In the genomic region with DNA sequence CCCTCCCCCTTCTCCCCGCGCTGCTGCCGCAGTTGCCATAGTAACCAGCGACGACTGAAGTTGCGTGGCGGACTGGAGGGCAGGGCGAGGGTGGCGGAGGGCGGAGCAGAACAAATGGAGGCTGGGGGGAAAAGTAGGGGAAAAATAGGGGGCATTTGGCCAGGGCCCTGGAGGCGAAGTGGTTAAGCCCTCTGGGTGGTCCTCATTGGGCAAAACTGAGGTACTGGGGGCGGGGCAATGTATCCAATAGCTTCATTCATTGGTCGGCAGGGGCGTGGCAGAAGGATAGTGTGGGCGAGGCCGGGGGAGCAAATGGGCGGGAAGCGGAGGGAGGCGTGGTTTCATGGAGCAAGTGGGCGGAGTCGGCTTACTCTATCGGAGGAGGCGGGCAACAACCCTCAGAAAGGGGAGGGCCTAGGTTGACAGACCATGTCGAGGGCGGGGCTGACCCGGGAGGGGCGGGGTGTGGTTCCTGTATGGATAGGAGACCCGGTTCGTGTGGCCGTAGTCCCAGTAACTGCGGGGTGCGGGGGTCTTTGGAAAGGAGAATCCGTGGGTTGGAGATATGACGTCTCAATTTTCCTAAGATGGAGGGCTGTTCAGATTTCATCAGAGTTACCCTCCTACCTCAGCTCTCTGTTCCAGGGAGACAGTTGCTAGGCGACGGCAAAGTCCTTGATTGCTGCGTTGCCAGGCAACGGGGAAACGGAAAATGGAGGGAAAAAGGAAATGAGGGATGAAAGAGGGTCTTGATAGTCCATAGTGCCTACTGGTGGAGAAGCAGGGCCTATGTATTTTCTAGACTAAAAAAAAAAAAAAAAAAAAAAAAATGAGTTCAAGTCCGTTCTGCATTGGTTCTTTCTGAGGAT, we compare ENCODE assay signal across 8 mouse cellular contexts. TPM values are rescaled to one million over a fixed set of nuclear protein-coding genes. Genes with fewer than 3 reads are reported as not detected.
A peak's percentile ranks its signal among the peaks of the same experiment; 100 is the strongest.
DNase-seq lines count a peak whose midpoint lies in the region; ATAC-seq and TF ChIP-seq lines count a peak whose summit lies in the region.

No protein-coding gene starts in this region.

- H3K27ac ChIP-seq in ES-E14 (ENCODE audit: insufficient read depth, low read depth, low read length, poor library complexity, severe bottlenecking): no peak overlapping the region
- peak overlapping the region; percentile 96 for H3K27ac ChIP-seq in forebrain, embryonic 15.5 days (replicated peaks)
- H3K27ac ChIP-seq in layer of hippocampus, adult 2 months: peak overlapping the region; percentile 96
- peak overlapping the region; percentile 67; the same call in 1 of the 2 replicates for H3K27ac ChIP-seq in lung, embryonic 14.5 days (ENCODE audit: low read depth)
- H3K27ac ChIP-seq in olfactory bulb, adult 2 months (ENCODE audit: insufficient read depth, low read depth, low read length): peak overlapping the region; percentile 43
- H3K27ac ChIP-seq in thymus, adult 2 months (ENCODE audit: control insufficient read depth, insufficient read depth, low read length): no peak overlapping the region

- H3K36me3 ChIP-seq in ES-E14 (ENCODE audit: control insufficient read depth, insufficient read depth, low read length, poor library complexity, severe bottlenecking): no peaks in the 10 kb centered on the region
- H3K36me3 ChIP-seq in forebrain, embryonic 15.5 days: no peaks in the 10 kb centered on the region
- no peaks in the 10 kb centered on the region for H3K36me3 ChIP-seq in lung, embryonic 14.5 days (ENCODE audit: insufficient read depth)
- no peaks in the 10 kb centered on the region for H3K36me3 ChIP-seq in thymus, adult 2 months (ENCODE audit: control insufficient read depth, insufficient read depth, low read length)

- TF ChIP-seq POLR2A in olfactory bulb, adult 2 months (IDR thresholded peaks at IDR 0.05; ENCODE audit: insufficient read depth, low read depth, low read length): no peak
- no peak; the same call in 1 of the 2 replicates for TF ChIP-seq POLR2A in thymus, adult 2 months (IDR thresholded peaks at IDR 0.05; ENCODE audit: control insufficient read depth, extremely low read depth, insufficient read depth, low read length, poor library complexity)

- in situ Hi-C loops in ES-E14 (cut with MboI; ENCODE audit: low sequenced_read_pairs in 2 of 2, unreplicated experiment in 2 of 2): no loop called here

- DNase-seq in ES-E14 (ENCODE audit: low read depth, low spot score): peak; percentile 99
- peak; percentile 97 for DNase-seq in cerebellum, adult 11-12 months
- DNase-seq in heart, postnatal 36 days: peak; percentile 91 to 92
- DNase-seq in layer of hippocampus, adult 2 months (ENCODE audit: low spot score in 2 of 2): peak; percentile 97 to 98
- peak; percentile 99 for DNase-seq in lung, embryonic 14.5 days
- DNase-seq in thymus, adult 2 months: peak; percentile 89

- intact Hi-C loops in heart, postnatal 36 days (cut with DNase I): no loop called here

- H3K4me2 ChIP-seq in forebrain, embryonic 15.5 days (replicated peaks): peak overlapping the region; percentile 63
- peak overlapping the region; percentile 93 for H3K4me2 ChIP-seq in lung, embryonic 14.5 days

- peak; percentile 66 for ATAC-seq in forebrain, embryonic 15.5 days (replicated peaks)
- ATAC-seq in lung, embryonic 14.5 days (ENCODE audit: insufficient read depth): peak; percentile 62

- H3K27me3 ChIP-seq in forebrain, embryonic 15.5 days: no peaks in the 10 kb centered on the region
- no peaks in the 10 kb centered on the region for H3K27me3 ChIP-seq in lung, embryonic 14.5 days (ENCODE audit: insufficient read depth, low read length)
- H3K27me3 ChIP-seq in thymus, adult 2 months (ENCODE audit: control insufficient read depth, insufficient read depth, low read length): no peaks in the 10 kb centered on the region

- H3K4me1 ChIP-seq in ES-E14 (ENCODE audit: control insufficient read depth in 2 of 2, insufficient read depth in 2 of 2, low read length in 2 of 2, poor library complexity in 1 of 2): peaks cover 0 to 22% of the 10 kb centered on the region in 2 experiments; a peak in 2 of 4 replicates
- H3K4me1 ChIP-seq in forebrain, embryonic 15.5 days: peaks cover 77% of the 10 kb centered on the region
- H3K4me1 ChIP-seq in lung, embryonic 14.5 days (ENCODE audit: insufficient read depth): peaks cover 31% of the 10 kb centered on the region
- H3K4me1 ChIP-seq in olfactory bulb, adult 2 months (ENCODE audit: control insufficient read depth, insufficient read depth, low read length): peaks cover 30% of the 10 kb centered on the region
- H3K4me1 ChIP-seq in thymus, adult 2 months (replicated peaks; ENCODE audit: control insufficient read depth, insufficient read depth, low read length): peaks cover 46% of the 10 kb centered on the region

- H3K9me3 ChIP-seq in ES-E14 (ENCODE audit: control insufficient read depth, insufficient read depth, low read depth, low read length): no peaks in the 10 kb centered on the region
- no peaks in the 10 kb centered on the region for H3K9me3 ChIP-seq in forebrain, embryonic 15.5 days
- no peaks in the 10 kb centered on the region for H3K9me3 ChIP-seq in lung, embryonic 14.5 days (ENCODE audit: low read depth, low read length)

- peak overlapping the region; percentile 83 to 85 for H3K4me3 ChIP-seq in ES-E14 (ENCODE audit: insufficient read depth in 1 of 2, low read depth in 1 of 2, low read length in 2 of 2, poor library complexity in 1 of 2, severe bottlenecking in 1 of 2)
- peak overlapping the region; percentile 65 for H3K4me3 ChIP-seq in forebrain, embryonic 15.5 days
- peak overlapping the region; percentile 79 for H3K4me3 ChIP-seq in layer of hippocampus, adult 2 months
- H3K4me3 ChIP-seq in lung, embryonic 14.5 days (ENCODE audit: low read depth, low read length): peak overlapping the region; percentile 66
- H3K4me3 ChIP-seq in olfactory bulb, adult 2 months (ENCODE audit: insufficient read depth, low read depth, low read length): peak overlapping the region; percentile 56
- peak overlapping the region; percentile 42 for H3K4me3 ChIP-seq in thymus, adult 2 months (ENCODE audit: control insufficient read depth, insufficient read depth, low read length)

- TF ChIP-seq CTCF in layer of hippocampus, adult 2 months (conservative IDR thresholded peaks at IDR 0.05): no peak
- TF ChIP-seq CTCF in lung, embryonic 14.5 days (IDR thresholded peaks at IDR 0.05; ENCODE audit: low read depth): peak; percentile 35
- no peak for TF ChIP-seq CTCF in olfactory bulb, adult 2 months (IDR thresholded peaks at IDR 0.05; ENCODE audit: insufficient read depth, low read depth, low read length)
- no peak for TF ChIP-seq CTCF in thymus, adult 2 months (IDR thresholded peaks at IDR 0.05; ENCODE audit: borderline replicate concordance, control insufficient read depth, extremely low read depth, insufficient read depth, low read length, poor library complexity)

- WGBS in forebrain, embryonic 15.5 days: under 1% methylated on average over 40 of the region's 40 CpGs
- WGBS in lung, embryonic 14.5 days: 1% methylated on average over 40 of the region's 40 CpGs
- under 1% methylated on average over 40 of the region's 40 CpGs for WGBS in olfactory bulb, adult 2 months
- WGBS in thymus, adult 2 months: 7% methylated on average over 40 of the region's 40 CpGs

- peak overlapping the region; percentile 63 for H3K9ac ChIP-seq in ES-E14 (ENCODE audit: insufficient read depth, low read depth, low read length, poor library complexity, severe bottlenecking)
- H3K9ac ChIP-seq in forebrain, embryonic 15.5 days (replicated peaks): peak overlapping the region; percentile 82
- no peak overlapping the region for H3K9ac ChIP-seq in lung, embryonic 14.5 days

RNA-seq across cellular contexts. Expression of gene Dlg4, which starts 4.8 kb away (rescaled TPM):
- total RNA-seq in ES-E14 (2012; rRNA removed): 10.8 and 11.4 TPM in 2 replicates
- 27.8 and 29.8 TPM in 2 replicates for polyA plus RNA-seq in forebrain, embryonic 15.5 days (2015; fragmentation: Nextera tagmentation; extraction: Ambion mirVana)
- total RNA-seq in heart, postnatal 36 days (2021): 1 to 10 TPM; 6.3 to 7.4 TPM
- total RNA-seq in layer of hippocampus, adult 2 months (2021): 100 to 1,000 TPM; 880 to 888 TPM
- 5.9 and 7.4 TPM in 2 replicates for polyA plus RNA-seq in lung, embryonic 14.5 days (2014; fragmentation: Nextera tagmentation; extraction: Ambion mirVana)
- polyA plus RNA-seq in olfactory bulb, adult 2 months (2012; ENCODE audit: insufficient read depth, insufficient read length, low replicate concordance, missing spikeins): 210 and 442 TPM in 2 replicates
- 71.7 and 72.1 TPM in 2 replicates for polyA plus RNA-seq in thymus, adult 2 months (2012; rRNA removed)

RNA-seq across cellular contexts. Expression of gene Acadvl, which starts 6.3 kb away (rescaled TPM):
- total RNA-seq in ES-E14 (2012; rRNA removed): 32.5 and 48.7 TPM in 2 replicates
- polyA plus RNA-seq in forebrain, embryonic 15.5 days (2015; fragmentation: Nextera tagmentation; extraction: Ambion mirVana): 57.0 and 60.7 TPM in 2 replicates
- total RNA-seq in heart, postnatal 36 days (2021): 1,000 to 10,000 TPM; 1,292 to 1,425 TPM
- 10 to 100 TPM; 54.9 to 63.7 TPM for total RNA-seq in layer of hippocampus, adult 2 months (2021)
- 57.6 and 58.9 TPM in 2 replicates for polyA plus RNA-seq in lung, embryonic 14.5 days (2014; fragmentation: Nextera tagmentation; extraction: Ambion mirVana)
- polyA plus RNA-seq in olfactory bulb, adult 2 months (2012; ENCODE audit: insufficient read depth, insufficient read length, low replicate concordance, missing spikeins): not detected in 2 replicates
- 88.5 and 110 TPM in 2 replicates for polyA plus RNA-seq in thymus, adult 2 months (2012; rRNA removed)

RNA-seq across cellular contexts. Expression of gene Dvl2, which starts 21.1 kb away (rescaled TPM):
- 47.4 and 70.9 TPM in 2 replicates for total RNA-seq in ES-E14 (2012; rRNA removed)
- 35.3 and 37.5 TPM in 2 replicates for polyA plus RNA-seq in forebrain, embryonic 15.5 days (2015; fragmentation: Nextera tagmentation; extraction: Ambion mirVana)
- 1 to 10 TPM; 5.0 to 6.1 TPM for total RNA-seq in heart, postnatal 36 days (2021)
- 10 to 100 TPM; 40.6 to 45.3 TPM for total RNA-seq in layer of hippocampus, adult 2 months (2021)
- polyA plus RNA-seq in lung, embryonic 14.5 days (2014; fragmentation: Nextera tagmentation; extraction: Ambion mirVana): 36.2 and 40.8 TPM in 2 replicates
- polyA plus RNA-seq in olfactory bulb, adult 2 months (2012; ENCODE audit: insufficient read depth, insufficient read length, low replicate concordance, missing spikeins): not detected in 2 replicates
- polyA plus RNA-seq in thymus, adult 2 months (2012; rRNA removed): 52.4 and 55.7 TPM in 2 replicates

RNA-seq across cellular contexts. Expression of gene Phf23, which starts 25.9 kb away (rescaled TPM):
- 64.7 and 80.9 TPM in 2 replicates for total RNA-seq in ES-E14 (2012; rRNA removed)
- 71.5 and 75.6 TPM in 2 replicates for polyA plus RNA-seq in forebrain, embryonic 15.5 days (2015; fragmentation: Nextera tagmentation; extraction: Ambion mirVana)
- 10 to 100 TPM; 23.1 to 23.4 TPM for total RNA-seq in heart, postnatal 36 days (2021)
- 10 to 100 TPM; 40.5 to 42.6 TPM for total RNA-seq in layer of hippocampus, adult 2 months (2021)
- 41.1 and 42.8 TPM in 2 replicates for polyA plus RNA-seq in lung, embryonic 14.5 days (2014; fragmentation: Nextera tagmentation; extraction: Ambion mirVana)
- polyA plus RNA-seq in olfactory bulb, adult 2 months (2012; ENCODE audit: insufficient read depth, insufficient read length, low replicate concordance, missing spikeins): not detected in 2 replicates
- 36.5 and 43.4 TPM in 2 replicates for polyA plus RNA-seq in thymus, adult 2 months (2012; rRNA removed)

RNA-seq across cellular contexts. Expression of gene Gabarap, which starts 30.6 kb away (rescaled TPM):
- 57.7 and 70.6 TPM in 2 replicates for total RNA-seq in ES-E14 (2012; rRNA removed)
- polyA plus RNA-seq in forebrain, embryonic 15.5 days (2015; fragmentation: Nextera tagmentation; extraction: Ambion mirVana): 610 and 626 TPM in 2 replicates
- 100 to 1,000 TPM; 306 to 329 TPM for total RNA-seq in heart, postnatal 36 days (2021)
- 100 to 1,000 TPM; 216 to 229 TPM for total RNA-seq in layer of hippocampus, adult 2 months (2021)
- 444 and 455 TPM in 2 replicates for polyA plus RNA-seq in lung, embryonic 14.5 days (2014; fragmentation: Nextera tagmentation; extraction: Ambion mirVana)
- polyA plus RNA-seq in olfactory bulb, adult 2 months (2012; ENCODE audit: insufficient read depth, insufficient read length, low replicate concordance, missing spikeins): not detected in 2 replicates
- polyA plus RNA-seq in thymus, adult 2 months (2012; rRNA removed): 270 and 395 TPM in 2 replicates

Comparison
In these comparisons a context has a peak if more than half of its experiments do, and no peak if none do; other contexts are left out.
1. H3K27ac ChIP-seq: peak in forebrain, embryonic 15.5 days (single experiment), layer of hippocampus, adult 2 months (single experiment), lung, embryonic 14.5 days (single experiment) and olfactory bulb, adult 2 months (single experiment); none in ES-E14 (single experiment) and thymus, adult 2 months (single experiment).
2. Peak in every context shown above with its lines, with median percentiles within 50 percentile points of each other: DNase-seq and H3K4me3 ChIP-seq.